Mouse (Mus musculus) lung, postnatal 0 days (tissue): ENCODE measurements around the gene Nkx3-2.

ENCODE experiments used
- CTCF ChIP-seq: IDR thresholded peaks from 2 replicates; pipeline ENCODE4 v1.5.1; 2016; ENCODE audit warnings: antibody characterized with exemption, mild to moderate bottlenecking
- EP300 ChIP-seq: IDR thresholded peaks from 2 replicates; pipeline ENCODE4 v1.6.1; 2016; ENCODE audit warnings: antibody characterized with exemption, mild to moderate bottlenecking, control low read depth

DNA sequence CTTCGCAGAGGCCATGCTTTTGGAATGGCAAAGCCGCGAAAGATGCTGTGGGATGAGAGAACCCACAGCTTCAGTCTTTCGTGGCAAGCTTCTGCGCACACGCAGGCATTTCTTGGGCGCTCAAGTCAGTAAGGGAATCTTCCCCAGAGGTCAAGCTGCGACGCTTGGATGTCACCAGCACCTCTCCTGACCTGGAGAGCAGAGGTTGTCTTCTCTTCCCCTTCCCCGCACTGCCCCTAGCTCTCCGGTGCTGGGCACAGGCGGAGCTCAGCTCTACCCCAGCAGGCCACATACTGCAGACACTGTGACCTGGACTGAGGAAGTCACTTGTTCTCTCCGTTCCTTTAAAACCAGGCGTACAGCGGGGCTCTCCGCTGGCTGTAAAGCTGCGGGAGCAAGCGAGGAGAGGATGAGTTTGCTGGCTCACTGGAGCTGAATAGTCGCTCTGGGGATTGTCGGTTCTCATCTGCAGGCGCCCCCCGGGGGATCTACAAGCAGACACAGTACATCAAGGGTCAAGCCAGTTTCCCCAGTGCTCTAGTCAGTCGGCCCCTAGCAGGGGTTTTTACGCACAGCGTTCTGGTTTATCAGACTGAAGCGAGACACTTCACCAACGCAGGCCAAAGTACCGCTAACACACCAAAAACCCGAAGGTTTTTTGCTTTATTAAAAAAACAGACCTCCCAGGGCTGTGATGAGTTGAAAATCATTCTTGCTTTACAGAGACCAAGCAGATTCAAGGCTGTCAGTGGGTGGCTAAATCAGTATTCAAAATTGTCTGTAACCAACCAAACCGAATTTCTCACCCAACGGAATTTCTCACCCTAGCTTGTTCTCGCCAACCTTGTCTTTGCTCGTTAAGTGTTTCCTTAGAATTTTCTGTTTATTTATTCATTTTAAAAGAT lies 3.2 kb upstream of the Nkx3-2 start:
- TF ChIP-seq EP300 (no peak), CTCF (no peak)
